Mouse (Mus musculus): ENCODE measurements around the gene Map2k6. TPM values are rescaled to one million over a fixed set of nuclear protein-coding genes. Genes with fewer than 3 reads are reported as not detected.
A peak's percentile ranks its signal among the peaks of the same experiment; 100 is the strongest.

Gene Map2k6
- polyA plus RNA-seq, 1 experiment from 2014 or later, result 18.9 TPM

- Histone ChIP-seq H3K9ac (no peak overlapping the region), H3K9me3 (no peaks in the 10 kb centered on the region), H3K4me3 (replicated peaks) (no peak overlapping the region), H3K27me3 (replicated peaks) (no peaks in the 10 kb centered on the region), H3K36me3 (no peaks in the 10 kb centered on the region), H3K4me1 (replicated peaks) (no peaks in the 10 kb centered on the region), H3K27ac (no peak overlapping the region), H3K4me2 (replicated peaks) (no peak overlapping the region)
- WGBS, result 54% methylated on average over 4 of the region's 4 CpGs
- no peak for ATAC-seq
These were observed 39.9 kb downstream of the Map2k6 start for GRCm38 (mm10) chr11:110438700-110439296.

GRCm38 (mm10) chr11:110439354-110439753 lies 40.4 kb downstream of the Map2k6 start:
- H3K27ac ChIP-seq, result no peak overlapping the region
- WGBS, result 54% methylated on average over 7 of the region's 7 CpGs

GRCm38 (mm10) chr11:110444576-110444975 lies 45.7 kb downstream of the Map2k6 start:
- WGBS, result 71% methylated on average over 6 of the region's 6 CpGs
- no peak overlapping the region for H3K9ac ChIP-seq
- H3K27ac ChIP-seq, result no peak overlapping the region
- no peaks in the 10 kb centered on the region for H3K36me3 ChIP-seq
- no peak overlapping the region for H3K4me3 ChIP-seq (replicated peaks)
- H3K27me3 ChIP-seq (replicated peaks), result no peaks in the 10 kb centered on the region
- H3K9me3 ChIP-seq, result no peaks in the 10 kb centered on the region
- H3K4me1 ChIP-seq (replicated peaks), result peaks cover 19% of the 10 kb centered on the region
- H3K4me2 ChIP-seq (replicated peaks), result no peak overlapping the region
- peak; percentile 72 for ATAC-seq

More at GRCm38 (mm10) chr11:110439354-110439753, 40.4 kb downstream of the Map2k6 start:
- no peak for ATAC-seq
- Histone ChIP-seq H3K4me1 (replicated peaks) (no peaks in the 10 kb centered on the region), H3K9ac (no peak overlapping the region), H3K9me3 (no peaks in the 10 kb centered on the region), H3K4me3 (replicated peaks) (no peak overlapping the region), H3K4me2 (replicated peaks) (no peak overlapping the region), H3K36me3 (no peaks in the 10 kb centered on the region), H3K27me3 (replicated peaks) (no peaks in the 10 kb centered on the region)

- H3K27ac ChIP-seq, result 0 out of 2 replicates have a peak overlapping the region, but pooled peaks have one; percentile 17
- 19% methylated on average over 7 of the region's 7 CpGs for WGBS
- peak; percentile 64 for ATAC-seq
- peak overlapping the region; percentile 24; the same call in 1 of the 2 replicates for H3K9ac ChIP-seq
- no peaks in the 10 kb centered on the region for H3K36me3 ChIP-seq
- H3K4me1 ChIP-seq (replicated peaks), result peaks cover 39% of the 10 kb centered on the region
- H3K4me2 ChIP-seq (replicated peaks), result peak overlapping the region; percentile 50
- H3K4me3 ChIP-seq (replicated peaks), result no peak overlapping the region
- H3K27me3 ChIP-seq (replicated peaks), result no peaks in the 10 kb centered on the region
- H3K9me3 ChIP-seq, result no peaks in the 10 kb centered on the region
These were observed 49.3 kb downstream of the Map2k6 start for GRCm38 (mm10) chr11:110448131-110448725.

- Histone ChIP-seq H3K4me1 (replicated peaks) (peaks cover 39% of the 10 kb centered on the region), H3K27ac (0 out of 2 replicates have a peak overlapping the region, but pooled peaks have one; percentile 17), H3K9me3 (no peaks in the 10 kb centered on the region), H3K9ac (peak overlapping the region; percentile 24; the same call in 1 of the 2 replicates), H3K27me3 (replicated peaks) (no peaks in the 10 kb centered on the region), H3K4me2 (replicated peaks) (peak overlapping the region; percentile 50), H3K36me3 (no peaks in the 10 kb centered on the region), H3K4me3 (replicated peaks) (no peak overlapping the region)
- peak; percentile 32 for ATAC-seq
- 16% methylated on average over 12 of the region's 12 CpGs for WGBS
These were observed 49.8 kb downstream of the Map2k6 start for GRCm38 (mm10) chr11:110448726-110449161.

GRCm38 (mm10) chr11:110449183-110449582 lies 50.3 kb downstream of the Map2k6 start:
- Histone ChIP-seq H3K9ac (no peak overlapping the region), H3K4me1 (replicated peaks) (peaks cover 39% of the 10 kb centered on the region), H3K4me2 (replicated peaks) (peak overlapping the region; percentile 50), H3K27me3 (replicated peaks) (no peaks in the 10 kb centered on the region), H3K27ac (no peak overlapping the region), H3K9me3 (no peaks in the 10 kb centered on the region), H3K36me3 (no peaks in the 10 kb centered on the region), H3K4me3 (replicated peaks) (no peak overlapping the region)
- WGBS, result 38% methylated on average over 11 of the region's 11 CpGs
- no peak for ATAC-seq

GRCm38 (mm10) chr11:110450091-110450757 lies 51.3 kb downstream of the Map2k6 start:
- H3K4me1 ChIP-seq (replicated peaks), result peaks cover 39% of the 10 kb centered on the region
- no peaks in the 10 kb centered on the region for H3K36me3 ChIP-seq
- H3K4me2 ChIP-seq (replicated peaks), result peak overlapping the region; percentile 38
- no peak overlapping the region for H3K9ac ChIP-seq
- no peaks in the 10 kb centered on the region for H3K9me3 ChIP-seq
- H3K4me3 ChIP-seq (replicated peaks), result no peak overlapping the region
- H3K27ac ChIP-seq, result no peak overlapping the region
- 45% methylated on average over 15 of the region's 15 CpGs for WGBS
- ATAC-seq, result no peak
- no peaks in the 10 kb centered on the region for H3K27me3 ChIP-seq (replicated peaks)

GRCm38 (mm10) chr11:110450758-110451121 lies 51.8 kb downstream of the Map2k6 start:
- Histone ChIP-seq H3K27me3 (replicated peaks) (no peaks in the 10 kb centered on the region), H3K27ac (no peak overlapping the region), H3K4me2 (replicated peaks) (no peak overlapping the region), H3K36me3 (no peaks in the 10 kb centered on the region), H3K9me3 (no peaks in the 10 kb centered on the region), H3K4me3 (replicated peaks) (no peak overlapping the region), H3K4me1 (replicated peaks) (peaks cover 39% of the 10 kb centered on the region), H3K9ac (no peak overlapping the region)
- 63% methylated on average over 4 of the region's 4 CpGs for WGBS
- no peak for ATAC-seq

GRCm38 (mm10) chr11:110451590-110451989 lies 52.7 kb downstream of the Map2k6 start:
- ATAC-seq, result peak; percentile 48
- Histone ChIP-seq H3K4me1 (replicated peaks) (peaks cover 39% of the 10 kb centered on the region), H3K9ac (no peak overlapping the region), H3K36me3 (no peaks in the 10 kb centered on the region), H3K4me2 (replicated peaks) (no peak overlapping the region), H3K27ac (no peak overlapping the region), H3K9me3 (no peaks in the 10 kb centered on the region), H3K27me3 (replicated peaks) (no peaks in the 10 kb centered on the region), H3K4me3 (replicated peaks) (no peak overlapping the region)
- WGBS, result 57% methylated on average over 7 of the region's 7 CpGs

GRCm38 (mm10) chr11:110453445-110454154 lies 54.7 kb downstream of the Map2k6 start:
- peaks cover 30% of the 10 kb centered on the region for H3K4me1 ChIP-seq (replicated peaks)
- H3K27ac ChIP-seq, result no peak overlapping the region
- H3K36me3 ChIP-seq, result no peaks in the 10 kb centered on the region
- H3K9me3 ChIP-seq, result no peaks in the 10 kb centered on the region
- H3K9ac ChIP-seq, result no peak overlapping the region
- no peak overlapping the region for H3K4me2 ChIP-seq (replicated peaks)
- ATAC-seq, result no peak
- H3K4me3 ChIP-seq (replicated peaks), result no peak overlapping the region
- 91% methylated on average over 5 of the region's 5 CpGs for WGBS
- H3K27me3 ChIP-seq (replicated peaks), result no peaks in the 10 kb centered on the region

- ATAC-seq, result no peak
- Histone ChIP-seq H3K9me3 (no peaks in the 10 kb centered on the region), H3K4me2 (replicated peaks) (no peak overlapping the region), H3K27me3 (replicated peaks) (no peaks in the 10 kb centered on the region), H3K27ac (no peak overlapping the region), H3K36me3 (no peaks in the 10 kb centered on the region), H3K9ac (no peak overlapping the region), H3K4me3 (replicated peaks) (no peak overlapping the region), H3K4me1 (replicated peaks) (peaks cover 6% of the 10 kb centered on the region)
- 84% methylated on average over 7 of the region's 7 CpGs for WGBS
These were observed 58.6 kb downstream of the Map2k6 start for GRCm38 (mm10) chr11:110457441-110457912.

GRCm38 (mm10) chr11:110460480-110460879 lies 61.6 kb downstream of the Map2k6 start:
- H3K27me3 ChIP-seq (replicated peaks), result no peaks in the 10 kb centered on the region
- peaks cover 6% of the 10 kb centered on the region for H3K4me1 ChIP-seq (replicated peaks)
- no peaks in the 10 kb centered on the region for H3K36me3 ChIP-seq
- no peak overlapping the region for H3K9ac ChIP-seq
- WGBS, result 37% methylated on average over 2 of the region's 2 CpGs
- H3K4me3 ChIP-seq (replicated peaks), result no peak overlapping the region
- H3K4me2 ChIP-seq (replicated peaks), result no peak overlapping the region
- ATAC-seq, result 0 out of 2 replicates have a peak, but pooled peaks have one; percentile 20
- no peak overlapping the region for H3K27ac ChIP-seq
- H3K9me3 ChIP-seq, result no peaks in the 10 kb centered on the region

All from intestine, embryonic 15.5 days (tissue).